ENCODE assay signal across 8 mouse cellular contexts in genomic region chr11:117654934-117655291, GRCm38 (mm10). TPM values are rescaled to one million over a fixed set of nuclear protein-coding genes. Genes with fewer than 3 reads are reported as not detected.
A peak's percentile ranks its signal among the peaks of the same experiment; 100 is the strongest.
DNase-seq lines count a peak whose midpoint lies in the region; ATAC-seq lines count a peak whose summit lies in the region.

No protein-coding gene starts in this region.

- peak; percentile 74 for ATAC-seq in kidney, embryonic 16.5 days (ENCODE audit: low FRiP score, low TSS enrichment)
- ATAC-seq in hindbrain, embryonic 11.5 days (ENCODE audit: low FRiP score): peak; percentile 49
- peak; percentile 60 for ATAC-seq in midbrain, embryonic 11.5 days (ENCODE audit: low FRiP score)

- peak overlapping the region; percentile 91 for H3K27ac ChIP-seq in kidney, embryonic 16.5 days (ENCODE audit: low read length)
- peak overlapping the region; percentile 51 for H3K27ac ChIP-seq in brown adipose tissue, adult 24 weeks (replicated peaks; ENCODE audit: low read depth, low read length)
- peak overlapping the region; percentile 96 for H3K27ac ChIP-seq in hindbrain, embryonic 11.5 days (ENCODE audit: low read depth, low read length)
- peak overlapping the region; percentile 89 for H3K27ac ChIP-seq in midbrain, embryonic 11.5 days (ENCODE audit: low read depth, low read length)

- H3K4me1 ChIP-seq in kidney, embryonic 16.5 days (ENCODE audit: insufficient read depth, low read length): peaks cover 21% of the 10 kb centered on the region
- H3K4me1 ChIP-seq in brown adipose tissue, adult 24 weeks (ENCODE audit: control insufficient read depth, insufficient read depth, insufficient read length, low read length): peaks cover 12% of the 10 kb centered on the region
- H3K4me1 ChIP-seq in hindbrain, embryonic 11.5 days (replicated peaks; ENCODE audit: control insufficient read depth, insufficient read depth, low read length): peaks cover 6% of the 10 kb centered on the region; the same call in 1 of the 2 replicates
- peaks cover 16% of the 10 kb centered on the region for H3K4me1 ChIP-seq in midbrain, embryonic 11.5 days (ENCODE audit: control insufficient read depth, insufficient read depth, low read length)

- H3K9ac ChIP-seq in kidney, embryonic 16.5 days (replicated peaks; ENCODE audit: low read length): peak overlapping the region; percentile 97
- peak overlapping the region; percentile 97 for H3K9ac ChIP-seq in hindbrain, embryonic 11.5 days (ENCODE audit: low read depth, low read length)
- peak overlapping the region; percentile 96 for H3K9ac ChIP-seq in midbrain, embryonic 11.5 days (ENCODE audit: low read length)

- no peak for DNase-seq in kidney, adult 18-20 months
- DNase-seq in hindbrain, embryonic 11.5 days (ENCODE audit: low spot score): peak; percentile 51
- DNase-seq in midbrain, embryonic 11.5 days (ENCODE audit: low spot score, missing footprints): no peak
- DNase-seq in c-Kit-positive CD71-positive TER-119-positive erythroid progenitor cells, embryonic 14.5 days (ENCODE audit: low spot score): no peak
- no peak for DNase-seq in left cerebral cortex, postnatal 4 days
- DNase-seq in kidney, postnatal 25 days: no peak

- no peaks in the 10 kb centered on the region for H3K9me3 ChIP-seq in kidney, embryonic 16.5 days (ENCODE audit: low read length)
- H3K9me3 ChIP-seq in hindbrain, embryonic 11.5 days (ENCODE audit: control insufficient read depth, low read length): no peaks in the 10 kb centered on the region
- no peaks in the 10 kb centered on the region for H3K9me3 ChIP-seq in midbrain, embryonic 11.5 days (ENCODE audit: control insufficient read depth, low read length)

- WGBS in kidney, embryonic 16.5 days: 2% methylated on average over 32 of the region's 66 CpGs
- WGBS in hindbrain, embryonic 11.5 days: under 1% methylated on average over 21 of the region's 66 CpGs
- WGBS in midbrain, embryonic 11.5 days: under 1% methylated on average over 33 of the region's 66 CpGs

- H3K4me3 ChIP-seq in kidney, embryonic 16.5 days (ENCODE audit: low read length): peak overlapping the region; percentile 85
- peak overlapping the region; percentile 92 for H3K4me3 ChIP-seq in brown adipose tissue, adult 24 weeks (ENCODE audit: insufficient read depth, low read depth, low read length)
- H3K4me3 ChIP-seq in hindbrain, embryonic 11.5 days (ENCODE audit: low read depth, low read length): peak overlapping the region; percentile 90
- H3K4me3 ChIP-seq in midbrain, embryonic 11.5 days (ENCODE audit: low read depth, low read length): peak overlapping the region; percentile 71

- intact Hi-C loops in left cerebral cortex, postnatal 4 days (cut with DNase I): loop anchor here (10.0 kb wide), 2 partner anchors 180 to 250 kb away; no protein-coding TSS in a partner anchor

- H3K4me2 ChIP-seq in kidney, embryonic 16.5 days (replicated peaks; ENCODE audit: low read depth, low read length): peak overlapping the region; percentile 96
- H3K4me2 ChIP-seq in hindbrain, embryonic 11.5 days (replicated peaks; ENCODE audit: low read depth, low read length): peak overlapping the region; percentile 91
- H3K4me2 ChIP-seq in midbrain, embryonic 11.5 days: peak overlapping the region; percentile 86

- H3K27me3 ChIP-seq in kidney, embryonic 16.5 days (ENCODE audit: insufficient read depth, low read length): peaks cover 18% of the 10 kb centered on the region
- H3K27me3 ChIP-seq in hindbrain, embryonic 11.5 days (ENCODE audit: control insufficient read depth, insufficient read depth, low read length): peaks cover 4% of the 10 kb centered on the region; the same call in 1 of the 2 replicates
- no peaks in the 10 kb centered on the region for H3K27me3 ChIP-seq in midbrain, embryonic 11.5 days (ENCODE audit: control insufficient read depth, insufficient read depth, low read length)

- H3K36me3 ChIP-seq in kidney, embryonic 16.5 days (ENCODE audit: insufficient read depth, low read length): no peaks in the 10 kb centered on the region
- H3K36me3 ChIP-seq in hindbrain, embryonic 11.5 days (ENCODE audit: control insufficient read depth, insufficient read depth, low read length): no peaks in the 10 kb centered on the region
- no peaks in the 10 kb centered on the region for H3K36me3 ChIP-seq in midbrain, embryonic 11.5 days (ENCODE audit: control insufficient read depth, insufficient read depth, low read length)

RNA-seq across cellular contexts. Expression of gene Tnrc6c, which starts 0.8 kb away (rescaled TPM):
- polyA plus RNA-seq in kidney, embryonic 16.5 days (2015; fragmentation: Nextera tagmentation; extraction: Ambion mirVana): 9.1 and 10.7 TPM in 2 replicates
- polyA plus RNA-seq in brown adipose tissue, adult 24 weeks (2012; ENCODE audit: insufficient read depth, insufficient read length, missing spikeins): 3.6 and 4.2 TPM in 2 replicates
- polyA plus RNA-seq in hindbrain, embryonic 11.5 days (2014; fragmentation: Nextera tagmentation; extraction: Ambion mirVana): 17.0 and 20.6 TPM in 2 replicates
- 14.6 and 15.1 TPM in 2 replicates for polyA plus RNA-seq in midbrain, embryonic 11.5 days (2014; fragmentation: Nextera tagmentation; extraction: Ambion mirVana)
- total RNA-seq in left cerebral cortex, postnatal 4 days (2021): 10 to 100 TPM; 89.8 to 90.7 TPM
